Mouse (Mus musculus) liver, postnatal 0 days (tissue): Measurements from ENCODE around the gene Pnma1. TPM values are rescaled to one million over a fixed set of nuclear protein-coding genes. Genes with fewer than 3 reads are reported as not detected.
"Not testable (repeated sequence)": the region's sequence is repeated elsewhere in the genome, so short reads cannot be mapped to it uniquely, and the experiment has no call there.

Source experiments
- ATAC-seq: fragments of 200-750 bp; cut with Nextera tagmentation; 2 replicates; pipeline ENCODE4 v1.8.0; 2017; ENCODE audit warnings: mild to moderate bottlenecking, moderate library complexity
- DNase-seq: peaks from one replicate; pipeline ENCODE4 v3.0.0-alpha.2; 2016
- H3K27ac ChIP-seq: fragments of 300-500 bp; sonication (generic); 2 replicates; pipeline ENCODE4 v1.5.1; 2014; ENCODE audit warnings: antibody characterized with exemption, moderate library complexity, mild to moderate bottlenecking, low read depth
- H3K27me3 ChIP-seq: fragments of 300-500 bp; sonication (generic); 2 replicates; pipeline ENCODE4 v1.6.1; 2014; ENCODE audit warnings: low read length, control low read depth, mixed read lengths; ENCODE audit not compliant: insufficient read depth
- H3K36me3 ChIP-seq: fragments of 300-500 bp; sonication (generic); replicated peaks from 2 replicates; pipeline ENCODE4 v1.6.1; 2014; ENCODE audit warnings: mild to moderate bottlenecking, control low read depth, low read length, moderate library complexity, mixed read lengths; ENCODE audit not compliant: insufficient read depth
- H3K4me1 ChIP-seq: fragments of 300-500 bp; sonication (generic); 2 replicates; pipeline ENCODE4 v1.6.1; 2014; ENCODE audit warnings: antibody characterized with exemption, mild to moderate bottlenecking, control low read depth; ENCODE audit not compliant: insufficient read depth
- H3K4me2 ChIP-seq: fragments of 300-500 bp; sonication (generic); 2 replicates; pipeline ENCODE4 v1.6.1; 2014; ENCODE audit warnings: low read depth, mild to moderate bottlenecking, low read length, moderate library complexity, mixed read lengths
- H3K4me3 ChIP-seq: fragments of 300-500 bp; sonication (generic); 2 replicates; pipeline ENCODE4 v1.5.1; 2014; ENCODE audit warnings: low read depth, low read length
- H3K9ac ChIP-seq: fragments of 300-500 bp; sonication (generic); replicated peaks from 2 replicates; pipeline ENCODE4 v1.6.1; 2014; ENCODE audit warnings: mild to moderate bottlenecking, moderate library complexity
- H3K9me3 ChIP-seq: fragments of 300-500 bp; sonication (generic); 2 replicates; pipeline ENCODE4 v1.6.1; 2016; ENCODE audit warnings: mild to moderate bottlenecking, control low read depth, low read length, mixed read lengths
- CTCF ChIP-seq: sonication (generic); IDR thresholded peaks from 2 replicates; pipeline ENCODE4 v1.5.1; 2016; ENCODE audit warnings: antibody characterized with exemption, low read depth
- EP300 ChIP-seq: IDR thresholded peaks from 2 replicates; pipeline ENCODE4 v1.6.1; 2016; ENCODE audit warnings: antibody characterized with exemption, low read depth, mild to moderate bottlenecking
- WGBS: fragments of 180-500 bp; shearing (Covaris S2); extraction: QIAGEN DNeasy Blood & Tissue Kit; methylation state at CpG from one replicate; pipeline ENCODE4 v1.1.7; 2014; ENCODE audit not compliant: insufficient replicate concordance; 5-methylcytosine and 5-hydroxymethylcytosine counted together
- polyA plus RNA-seq: library from polyadenylated mRNA; unstranded; fragments of >200 nt; fragmentation: Nextera tagmentation; extraction: Ambion mirVana; gene quantifications from 2 replicates; pipeline ENCODE4 v1.2.1, GENCODE M21; 2015

Pnma1 gene
- polyA plus RNA-seq, 1 experiment from 2014 or later = 0.35 TPM

DNA sequence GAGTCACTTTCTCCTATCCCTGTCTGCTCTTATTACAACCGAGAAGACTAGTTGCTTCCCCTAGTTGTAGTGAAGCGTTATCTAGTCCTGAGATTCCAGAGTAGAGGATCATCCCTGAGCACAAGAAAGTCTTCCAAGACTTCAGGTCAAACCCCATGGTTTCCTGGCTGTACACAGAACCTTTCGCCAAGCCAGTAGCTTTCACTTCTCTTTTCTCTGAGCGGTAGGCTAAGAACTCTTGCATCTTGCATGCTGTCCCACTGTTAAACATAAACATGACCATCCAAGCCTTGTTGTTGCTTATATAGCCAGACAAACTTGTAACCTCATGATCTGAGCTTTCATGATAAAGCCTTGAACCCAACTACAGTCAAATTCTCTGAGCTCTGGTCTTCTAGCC lies 37.5 kb downstream of the Pnma1 start:
- Histone ChIP-seq H3K27ac (no peak overlapping the region), H3K27me3 (no peaks in the 10 kb centered on the region), H3K9ac (no peak overlapping the region), H3K4me2 (no peak overlapping the region), H3K4me3 (no peak overlapping the region), H3K9me3 (no peaks in the 10 kb centered on the region), H3K4me1 (peaks cover 7% of the 10 kb centered on the region), H3K36me3 (no peaks in the 10 kb centered on the region)
- DNase-seq (no peak), ATAC-seq (no peak)
- WGBS = 72% methylated on average over 4 of the region's 4 CpGs
- no peak for TF ChIP-seq CTCF
- TF ChIP-seq EP300 = no peak

GRCm38 (mm10) chr12:84109924-84110323 lies 38.4 kb downstream of the Pnma1 start:
- ATAC-seq (no peak), DNase-seq (no peak)
- Histone ChIP-seq H3K4me1 (peaks cover 7% of the 10 kb centered on the region), H3K36me3 (no peaks in the 10 kb centered on the region), H3K9me3 (no peaks in the 10 kb centered on the region), H3K4me2 (no peak overlapping the region), H3K27ac (no peak overlapping the region), H3K4me3 (no peak overlapping the region), H3K9ac (no peak overlapping the region), H3K27me3 (no peaks in the 10 kb centered on the region)
- TF ChIP-seq EP300 (no peak), CTCF (no peak)
- 68% methylated on average over 1 of the region's 1 CpGs for WGBS

GRCm38 (mm10) chr12:84107692-84108091 lies 40.6 kb downstream of the Pnma1 start:
- no peaks in the 10 kb centered on the region for H3K9me3 ChIP-seq
- H3K27me3 ChIP-seq = no peaks in the 10 kb centered on the region
- H3K9ac ChIP-seq = no peak overlapping the region
- ATAC-seq (no peak), DNase-seq (no peak)
- H3K36me3 ChIP-seq = no peaks in the 10 kb centered on the region
- H3K4me3 ChIP-seq = no peak overlapping the region
- H3K4me2 ChIP-seq = no peak overlapping the region
- 26% methylated on average over 1 of the region's 1 CpGs for WGBS
- H3K27ac ChIP-seq = no peak overlapping the region
- H3K4me1 ChIP-seq = no peaks in the 10 kb centered on the region
- TF ChIP-seq EP300 (no peak), CTCF (no peak)

- H3K9ac ChIP-seq = no peak overlapping the region
- no peak overlapping the region for H3K4me2 ChIP-seq
- H3K36me3 ChIP-seq = no peaks in the 10 kb centered on the region
- no peaks in the 10 kb centered on the region for H3K27me3 ChIP-seq
- WGBS = 76% methylated on average over 3 of the region's 3 CpGs
- H3K9me3 ChIP-seq = no peaks in the 10 kb centered on the region
- H3K27ac ChIP-seq = no peak overlapping the region
- H3K4me3 ChIP-seq = no peak overlapping the region
- peaks cover 2% of the 10 kb centered on the region; the same call in 1 of the 2 replicates for H3K4me1 ChIP-seq
- ATAC-seq (no peak), DNase-seq (no peak)
- no peak for TF ChIP-seq EP300
- no peak for TF ChIP-seq CTCF
Measured at GRCm38 (mm10) chr12:84107012-84107411, 41.3 kb downstream of the Pnma1 start.

GRCm38 (mm10) chr12:84101493-84101845 lies 46.8 kb downstream of the Pnma1 start:
- no peak for DNase-seq
- Histone ChIP-seq H3K4me1 (peaks cover 9% of the 10 kb centered on the region), H3K4me2 (peak overlapping the region; percentile 84), H3K27me3 (no peaks in the 10 kb centered on the region), H3K27ac (no peak overlapping the region), H3K36me3 (no peaks in the 10 kb centered on the region), H3K9me3 (no peaks in the 10 kb centered on the region), H3K4me3 (peak overlapping the region; percentile 58), H3K9ac (no peak overlapping the region)
- WGBS = 48% methylated on average over 2 of the region's 2 CpGs
- ATAC-seq = no peak
- TF ChIP-seq CTCF (no peak), EP300 (no peak)

- WGBS = 1% methylated on average over 63 of the region's 80 CpGs
- DNase-seq (peak; percentile 49), ATAC-seq (peak; percentile 70)
- TF ChIP-seq CTCF = peak; percentile 4; the same call in 1 of the 2 replicates
- not testable (repeated sequence) for H3K4me1 ChIP-seq, H3K9me3 ChIP-seq, H3K27me3 ChIP-seq, H3K36me3 ChIP-seq
- Histone ChIP-seq H3K4me2 (peak within 1 kb of the TSS; percentile 84), H3K9ac (peak within 1 kb of the TSS; percentile 65), H3K27ac (peak within 1 kb of the TSS; percentile 61; the same call in 1 of the 2 replicates), H3K4me3 (peak within 1 kb of the TSS; percentile 58)
Measured at GRCm38 (mm10) chr12:84100604-84101492, 47.4 kb downstream of the Pnma1 start, which contains the start of gene Acot6. Gene Acot6 (plus strand): TSS chr12:84100654.
